Mouse (Mus musculus) activated CD4-positive, CD25-positive, alpha-beta regulatory T cell, adult 4 months (primary cell): Measurements from ENCODE around the gene Ajm1. TPM values are rescaled to one million over a fixed set of nuclear protein-coding genes. Genes with fewer than 3 reads are reported as not detected.

ENCODE experiments used
- ATAC-seq: one replicate; pipeline ENCODE4 v1.8.0; 2017
- polyA plus RNA-seq, 2 experiments: library from polyadenylated mRNA; unstranded; fragments of 100-300 nt; shearing (Covaris generic); gene quantifications; one replicate each; pipeline ENCODE4 v1.2.1; 2017

The Ajm1 gene
- under 1 TPM in 1 of 2 experiments, not detected in 1; 0.07 TPM for polyA plus RNA-seq

DNA sequence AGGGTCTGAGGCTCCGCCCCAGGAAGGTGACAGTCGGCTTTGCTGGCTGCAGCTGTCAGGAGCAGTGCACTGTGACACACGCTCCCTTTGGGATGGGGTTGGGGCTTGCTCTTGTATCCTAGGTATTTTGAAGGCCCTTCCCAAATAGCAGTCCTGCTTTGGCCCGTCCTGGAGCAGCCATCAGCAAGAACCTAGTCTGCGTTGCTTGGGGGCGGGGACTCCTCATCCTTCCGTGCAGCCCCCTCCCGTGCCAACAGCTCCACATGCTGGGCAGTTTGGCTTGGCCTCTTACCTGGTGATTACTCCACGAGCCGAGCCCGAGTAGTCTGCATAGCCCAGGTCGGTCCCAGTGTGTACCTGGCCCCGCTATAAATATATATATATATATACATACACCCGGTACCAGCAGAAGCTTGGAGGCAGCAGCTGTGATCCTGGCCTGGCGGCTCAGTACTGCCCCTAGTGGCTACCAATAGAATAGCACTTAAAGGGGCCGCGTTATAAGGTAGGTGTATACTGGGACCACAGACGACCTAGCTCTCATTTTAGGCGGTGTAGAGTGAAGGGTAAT, at the start of gene Ajm1:
Ajm1 (minus strand) TSS at position 464 of the 571 bp plus-strand sequence.
- peak; percentile 63 for ATAC-seq

DNA sequence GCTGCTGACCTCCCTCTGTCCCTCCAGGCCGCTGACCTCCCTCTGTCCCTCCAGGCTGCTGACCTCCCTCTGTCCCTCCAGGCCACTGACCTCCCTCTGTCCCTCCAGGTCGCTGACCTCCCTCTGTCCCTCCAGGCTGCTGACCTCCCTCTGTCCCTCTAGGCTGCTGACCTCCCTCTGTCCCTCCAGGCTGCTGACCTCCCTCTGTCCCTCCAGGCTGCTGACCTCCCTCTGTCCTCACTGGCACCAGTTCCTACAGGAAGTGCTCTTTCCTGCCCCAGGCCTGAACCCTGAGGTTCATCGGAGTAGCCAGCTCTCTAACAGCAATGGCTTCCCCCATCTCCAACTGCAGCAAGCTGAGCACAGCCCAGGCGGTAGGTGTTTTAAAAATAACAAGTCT, 47.2 kb upstream of the Ajm1 start:
- ATAC-seq = no peak

DNA sequence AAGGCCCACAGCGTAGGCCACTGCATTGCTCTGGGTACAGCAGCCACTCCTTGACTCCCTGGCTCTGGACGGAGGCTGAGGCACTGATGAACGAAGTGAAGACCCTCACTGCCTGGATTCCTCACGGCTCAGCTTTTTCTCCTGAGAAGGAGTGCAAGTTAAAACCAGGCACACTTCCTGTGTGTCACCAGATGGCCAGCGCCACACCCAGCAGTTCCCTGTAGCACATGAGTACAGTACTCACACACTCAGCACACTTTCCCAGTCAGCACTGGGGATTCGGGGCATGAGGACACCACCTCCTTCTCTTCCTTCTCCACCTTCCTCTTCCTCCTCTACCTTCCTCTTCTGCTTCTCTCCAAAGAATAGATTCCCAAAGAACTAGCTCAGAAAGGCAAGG, 46.3 kb upstream of the Ajm1 start, which contains the start of gene Fcna:
Fcna (minus strand) TSS at position 220 of the 400 bp plus-strand sequence.
- no peak for ATAC-seq

GRCm38 (mm10) chr2:25625986-25626385, 44.4 kb upstream of the Ajm1 start:
- ATAC-seq = no peak

- ATAC-seq = no peak
Measured at GRCm38 (mm10) chr2:25621229-25622200, 40.0 kb upstream of the Ajm1 start, which contains the start of gene Tmem141. Gene Tmem141, minus strand, starts transcription at chr2:25622005.

DNA sequence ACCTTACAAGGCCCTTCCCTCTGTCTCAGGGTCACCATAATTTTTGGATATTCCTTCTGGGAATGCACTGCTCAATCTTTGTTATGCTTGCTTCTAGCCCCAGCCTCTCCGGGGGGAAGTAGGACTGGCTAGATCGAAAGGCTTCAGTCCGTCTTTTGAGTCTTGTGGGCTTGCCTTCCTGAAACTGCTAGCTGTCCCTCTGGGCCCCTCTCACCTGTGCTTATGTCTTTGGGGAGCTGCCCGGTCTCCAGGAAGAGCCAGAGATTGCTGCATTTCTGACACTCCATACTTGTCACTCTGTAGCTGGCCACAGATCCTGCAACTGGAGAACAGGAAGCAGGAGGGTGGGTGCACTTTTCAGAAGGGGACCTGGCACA, 39.3 kb upstream of the Ajm1 start:
- no peak for ATAC-seq

- ATAC-seq = peak; percentile 75
Measured at GRCm38 (mm10) chr2:25620386-25620785, 38.8 kb upstream of the Ajm1 start.

GRCm38 (mm10) chr2:25617578-25617977, 36.0 kb upstream of the Ajm1 start, which contains the start of gene Ccdc183:
Gene Ccdc183, minus strand, starts transcription at chr2:25617678.
- ATAC-seq = no peak

GRCm38 (mm10) chr2:25616398-25616797, 34.8 kb upstream of the Ajm1 start:
- no peak for ATAC-seq

- peak; percentile 38 for ATAC-seq
Measured at GRCm38 (mm10) chr2:25608671-25609070, 27.1 kb upstream of the Ajm1 start.

GRCm38 (mm10) chr2:25607761-25608622, 26.4 kb upstream of the Ajm1 start, which contains the start of gene Rabl6:
Gene Rabl6, minus strand, starts transcription at chr2:25608521.
- peak; percentile 77 for ATAC-seq

DNA sequence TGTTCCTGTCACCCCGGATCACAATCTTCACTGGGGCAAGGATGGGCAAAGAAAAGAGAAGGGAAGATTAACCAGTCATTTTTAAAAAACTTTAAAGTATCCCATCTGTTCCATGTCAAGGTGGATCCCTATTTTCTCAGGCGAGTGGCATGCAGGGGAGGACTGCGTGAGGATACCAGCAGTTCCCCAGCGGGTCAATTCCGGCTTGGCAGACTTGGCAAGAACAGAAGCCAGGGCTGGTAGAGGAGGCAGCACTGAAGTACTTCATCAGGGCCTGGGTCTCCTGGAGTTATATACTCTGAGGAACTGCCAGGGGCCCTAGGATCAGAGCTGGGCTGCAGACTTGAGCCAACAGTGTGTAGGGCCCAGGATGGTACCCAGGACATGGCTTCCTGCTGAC, 21.0 kb upstream of the Ajm1 start:
- ATAC-seq = no peak

DNA sequence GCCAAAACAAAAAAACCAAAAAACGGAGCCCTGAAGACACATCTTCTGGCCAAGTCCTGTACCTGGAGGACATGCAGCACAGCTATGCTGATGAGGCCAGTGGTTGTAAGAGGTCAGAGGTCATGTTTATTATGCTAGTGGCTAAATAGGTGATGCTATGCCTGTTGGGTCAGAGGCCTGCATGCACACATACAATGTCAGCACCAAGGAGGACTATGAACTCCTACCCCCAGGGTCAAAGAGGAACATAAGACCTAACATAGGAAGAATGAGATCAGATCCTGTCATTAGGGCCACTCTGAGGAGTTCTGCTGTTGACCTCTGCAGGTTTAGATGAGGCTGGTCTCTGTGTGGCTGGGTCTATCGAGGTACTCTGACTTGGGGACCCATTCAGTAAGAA, 18.5 kb upstream of the Ajm1 start:
- ATAC-seq = no peak

GRCm38 (mm10) chr2:25598749-25599148, 17.2 kb upstream of the Ajm1 start:
- no peak for ATAC-seq

DNA sequence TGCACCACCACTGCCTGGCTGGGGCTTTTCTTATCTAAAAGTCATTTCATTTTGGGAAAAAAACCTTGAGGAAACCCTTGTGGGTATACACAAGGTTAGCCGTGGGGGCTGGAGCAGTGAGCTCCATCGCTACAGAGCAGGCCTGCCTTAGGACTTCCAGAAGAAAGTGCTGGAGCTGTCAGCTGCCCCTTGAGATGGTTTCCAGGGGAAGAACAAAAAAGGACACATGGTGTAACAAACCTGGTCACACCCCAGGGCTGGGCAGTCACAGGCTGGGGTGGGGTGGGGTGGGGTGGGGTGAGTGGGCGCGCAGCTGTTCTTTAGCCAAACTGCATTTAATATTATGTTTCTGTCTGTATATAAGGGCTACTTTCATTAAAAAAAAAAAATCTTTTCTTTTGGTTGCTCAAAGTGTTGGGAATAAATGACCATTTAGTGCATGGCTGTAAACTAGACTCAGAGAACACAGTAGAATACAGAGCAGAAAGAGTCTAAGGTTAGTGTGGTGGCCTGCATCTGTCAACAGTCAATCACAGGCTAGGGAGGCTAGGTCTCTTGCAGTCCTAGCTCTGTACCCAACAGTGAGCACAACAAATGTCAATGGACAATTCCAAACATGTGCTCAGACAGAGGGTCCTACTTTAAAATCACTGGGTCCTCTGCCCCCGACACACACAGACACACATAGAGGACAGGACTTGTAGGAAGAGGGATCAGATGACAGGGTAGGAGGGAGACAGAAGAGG, 15.4 kb upstream of the Ajm1 start:
- no peak for ATAC-seq

DNA sequence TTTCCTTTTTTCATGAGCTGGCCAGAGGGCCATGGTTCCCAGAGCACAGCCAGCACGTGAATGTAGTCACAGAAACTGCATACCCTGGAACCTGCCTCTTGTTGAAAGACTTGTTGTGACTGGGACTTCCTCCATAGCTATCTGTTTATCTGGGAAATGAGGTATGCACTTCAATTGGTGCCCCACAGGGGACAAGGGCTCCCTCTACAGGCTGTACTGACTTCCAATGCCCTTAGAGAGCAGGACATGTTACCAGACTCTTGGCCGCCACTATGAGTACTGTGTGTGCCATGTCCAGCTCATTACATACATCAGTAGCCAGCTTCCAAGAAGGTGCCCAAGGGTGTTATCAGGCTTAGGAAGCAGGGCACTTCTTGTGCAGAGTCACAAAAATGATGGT, 10.3 kb upstream of the Ajm1 start:
- ATAC-seq = no peak

- ATAC-seq = no peak
Measured at GRCm38 (mm10) chr2:25588227-25588907, 6.8 kb upstream of the Ajm1 start.

DNA sequence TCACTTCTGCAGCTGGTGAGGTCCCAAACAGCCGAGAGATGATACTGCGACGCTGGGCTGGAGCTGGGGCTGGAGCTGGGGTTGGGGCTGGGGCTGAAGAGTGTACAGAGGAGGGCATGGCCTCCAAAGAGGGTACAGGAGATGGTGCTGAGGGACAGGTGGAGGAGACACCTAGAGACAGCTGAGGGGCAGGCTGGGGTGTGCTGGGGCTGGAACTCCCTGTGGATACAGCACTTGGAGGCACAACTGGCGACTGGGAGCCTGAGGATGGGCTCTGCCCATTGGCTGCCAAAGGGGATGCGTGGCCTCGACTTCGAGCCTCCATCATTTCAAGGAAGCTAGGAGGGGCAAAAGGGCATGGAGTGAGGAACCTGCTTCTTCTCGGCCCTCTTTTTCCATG, 5.7 kb upstream of the Ajm1 start:
- no peak for ATAC-seq

- ATAC-seq = no peak
Measured at GRCm38 (mm10) chr2:25585601-25586000, 4.0 kb upstream of the Ajm1 start.

DNA sequence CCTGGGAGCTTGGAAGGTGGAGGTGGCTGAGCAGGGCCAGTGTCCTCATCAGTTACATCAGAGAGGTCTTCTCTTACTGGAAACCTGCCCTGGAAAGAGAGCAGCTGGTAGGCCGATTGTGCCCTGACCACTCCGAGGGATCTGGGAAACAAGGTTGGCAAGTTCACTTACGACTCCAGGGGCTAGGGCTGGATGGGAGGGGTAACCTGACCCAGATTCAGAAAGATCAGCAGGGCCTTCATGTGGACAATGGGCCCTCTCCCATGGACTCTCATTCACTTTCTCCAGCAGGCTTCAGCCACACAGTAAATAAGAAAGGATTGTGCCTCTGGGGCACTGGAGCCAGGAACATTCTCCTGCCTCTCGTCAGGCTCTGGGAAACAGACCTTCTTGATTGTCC, 3.3 kb upstream of the Ajm1 start:
- ATAC-seq = no peak

GRCm38 (mm10) chr2:25584152-25584551, 2.6 kb upstream of the Ajm1 start:
- no peak for ATAC-seq
